8 mouse cellular contexts compared by ENCODE assay signal in the genomic region with DNA sequence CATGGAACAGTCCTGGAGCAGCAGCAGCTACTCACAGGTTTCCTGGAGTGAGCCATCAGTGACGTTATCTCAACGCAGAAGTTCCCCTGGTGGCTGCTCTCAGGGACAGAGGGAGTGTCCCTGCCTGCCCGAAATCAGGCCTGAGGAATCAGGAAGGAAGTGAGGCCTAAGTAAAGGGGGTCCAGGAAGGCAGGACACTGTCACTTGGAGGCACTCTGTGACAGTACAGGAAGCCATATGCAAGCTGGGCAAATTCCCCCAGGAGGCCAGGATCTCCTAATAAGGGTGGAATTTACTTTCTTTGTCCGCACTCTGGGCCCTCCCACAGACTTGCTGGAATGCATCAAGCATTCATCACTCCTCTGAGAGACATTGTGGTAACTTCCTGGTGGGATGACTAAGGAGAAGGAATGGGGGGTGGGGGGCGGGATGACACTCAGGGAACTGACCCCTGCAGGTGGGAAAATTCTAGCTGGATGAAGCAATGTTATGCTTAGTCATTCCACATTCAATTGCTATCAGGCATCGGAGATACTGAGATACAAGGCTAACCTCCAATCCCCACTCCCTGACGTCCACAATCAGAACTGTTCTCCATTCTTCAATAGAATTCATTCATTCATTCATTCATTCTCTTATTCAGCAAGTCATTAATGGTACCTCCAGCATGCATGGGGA.
A peak's percentile ranks its signal among the peaks of the same experiment; 100 is the strongest.
DNase-seq lines count a peak whose midpoint lies in the region; ATAC-seq and TF ChIP-seq lines count a peak whose summit lies in the region.

No protein-coding gene starts in this region.

- H3K4me3 ChIP-seq in forebrain, embryonic 12.5 days (replicated peaks), result no peak overlapping the region
- no peak overlapping the region for H3K4me3 ChIP-seq in forebrain, embryonic 11.5 days (ENCODE audit: low read depth, low read length)
- H3K4me3 ChIP-seq in embryonic facial prominence, embryonic 12.5 days, result no peak overlapping the region
- no peak overlapping the region for H3K4me3 ChIP-seq in hindbrain, embryonic 12.5 days
- H3K4me3 ChIP-seq in liver, adult 2 months (ENCODE audit: insufficient read depth, low read depth, low read length), result no peak overlapping the region
- H3K4me3 ChIP-seq in neural tube, embryonic 13.5 days, result no peak overlapping the region

- H3K79me2 ChIP-seq in liver, adult 2 months (ENCODE audit: control insufficient read depth, insufficient read depth, low read length), result no peaks in the 10 kb centered on the region

- no peaks in the 10 kb centered on the region for H3K9me3 ChIP-seq in forebrain, embryonic 12.5 days
- H3K9me3 ChIP-seq in forebrain, embryonic 11.5 days (ENCODE audit: control insufficient read depth, low read length), result no peaks in the 10 kb centered on the region
- no peaks in the 10 kb centered on the region for H3K9me3 ChIP-seq in embryonic facial prominence, embryonic 12.5 days
- no peaks in the 10 kb centered on the region for H3K9me3 ChIP-seq in hindbrain, embryonic 12.5 days (replicated peaks)
- H3K9me3 ChIP-seq in neural tube, embryonic 13.5 days, result no peaks in the 10 kb centered on the region

- H3K27me3 ChIP-seq in forebrain, embryonic 12.5 days, result no peaks in the 10 kb centered on the region
- no peaks in the 10 kb centered on the region for H3K27me3 ChIP-seq in forebrain, embryonic 11.5 days (ENCODE audit: control insufficient read depth, insufficient read depth, low read length)
- no peaks in the 10 kb centered on the region for H3K27me3 ChIP-seq in embryonic facial prominence, embryonic 12.5 days
- no peaks in the 10 kb centered on the region for H3K27me3 ChIP-seq in hindbrain, embryonic 12.5 days
- no peaks in the 10 kb centered on the region for H3K27me3 ChIP-seq in liver, adult 2 months (ENCODE audit: control insufficient read depth, insufficient read depth, low read length)
- no peaks in the 10 kb centered on the region for H3K27me3 ChIP-seq in neural tube, embryonic 13.5 days

- no peak overlapping the region for H3K4me2 ChIP-seq in forebrain, embryonic 12.5 days
- H3K4me2 ChIP-seq in forebrain, embryonic 11.5 days (ENCODE audit: low read depth, low read length, severe bottlenecking), result no peak overlapping the region
- no peak overlapping the region for H3K4me2 ChIP-seq in embryonic facial prominence, embryonic 12.5 days (replicated peaks)
- no peak overlapping the region for H3K4me2 ChIP-seq in hindbrain, embryonic 12.5 days (replicated peaks)
- no peak overlapping the region for H3K4me2 ChIP-seq in neural tube, embryonic 13.5 days

- no peak overlapping the region for H3K9ac ChIP-seq in forebrain, embryonic 12.5 days
- no peak overlapping the region for H3K9ac ChIP-seq in forebrain, embryonic 11.5 days (ENCODE audit: low read length)
- H3K9ac ChIP-seq in embryonic facial prominence, embryonic 12.5 days, result no peak overlapping the region; the same call in 1 of the 2 replicates
- H3K9ac ChIP-seq in hindbrain, embryonic 12.5 days, result no peak overlapping the region
- H3K9ac ChIP-seq in liver, adult 2 months (ENCODE audit: low read depth, low read length), result no peak overlapping the region
- H3K9ac ChIP-seq in neural tube, embryonic 13.5 days, result no peak overlapping the region

- H3K36me3 ChIP-seq in forebrain, embryonic 12.5 days (replicated peaks), result peaks cover 3% of the 10 kb centered on the region; the same call in 1 of the 2 replicates
- H3K36me3 ChIP-seq in forebrain, embryonic 11.5 days (ENCODE audit: control insufficient read depth, insufficient read depth, low read length), result no peaks in the 10 kb centered on the region
- H3K36me3 ChIP-seq in embryonic facial prominence, embryonic 12.5 days, result no peaks in the 10 kb centered on the region
- no peaks in the 10 kb centered on the region for H3K36me3 ChIP-seq in hindbrain, embryonic 12.5 days
- no peaks in the 10 kb centered on the region for H3K36me3 ChIP-seq in liver, adult 2 months (ENCODE audit: control insufficient read depth, insufficient read depth, low read length)
- H3K36me3 ChIP-seq in neural tube, embryonic 13.5 days, result no peaks in the 10 kb centered on the region

- 0 out of 2 replicates have a peak, but pooled peaks have one; percentile 5 for ATAC-seq in forebrain, embryonic 12.5 days (ENCODE audit: low FRiP score)
- ATAC-seq in forebrain, embryonic 11.5 days (replicated peaks; ENCODE audit: low FRiP score), result no peak
- ATAC-seq in embryonic facial prominence, embryonic 12.5 days (ENCODE audit: insufficient number of reproducible peaks, insufficient read depth, low FRiP score, low TSS enrichment), result peak; percentile 54
- ATAC-seq in hindbrain, embryonic 12.5 days (ENCODE audit: low FRiP score), result peak; percentile 15; the same call in 1 of the 2 replicates
- 0 out of 2 replicates have a peak, but pooled peaks have one; percentile 24 for ATAC-seq in neural tube, embryonic 13.5 days (ENCODE audit: low read depth)

- peak overlapping the region; percentile 50; the same call in 1 of the 2 replicates for H3K27ac ChIP-seq in forebrain, embryonic 12.5 days
- no peak overlapping the region for H3K27ac ChIP-seq in forebrain, embryonic 11.5 days (ENCODE audit: low read depth, low read length)
- H3K27ac ChIP-seq in embryonic facial prominence, embryonic 12.5 days, result peak overlapping the region; percentile 57
- H3K27ac ChIP-seq in hindbrain, embryonic 12.5 days, result no peak overlapping the region
- no peak overlapping the region for H3K27ac ChIP-seq in liver, adult 2 months (replicated peaks; ENCODE audit: insufficient read depth, low read depth, low read length)
- peak overlapping the region; percentile 52; the same call in 1 of the 2 replicates for H3K27ac ChIP-seq in neural tube, embryonic 13.5 days (replicated peaks)

- TF ChIP-seq CTCF in liver, adult 2 months (IDR thresholded peaks at IDR 0.05; ENCODE audit: low read depth, low read length), result 0 out of 2 replicates have a peak, but pooled peaks have one; percentile 12

- TF ChIP-seq POLR2A in liver, adult 2 months (IDR thresholded peaks at IDR 0.05; ENCODE audit: extremely low read depth, insufficient read depth, low read length), result no peak

- WGBS in forebrain, embryonic 12.5 days, result 28% methylated on average over 7 of the region's 7 CpGs
- WGBS in forebrain, embryonic 11.5 days, result 31% methylated on average over 7 of the region's 7 CpGs
- 36% methylated on average over 7 of the region's 7 CpGs for whole genome bisulfite sequencing in embryonic facial prominence, embryonic 12.5 days
- WGBS in hindbrain, embryonic 12.5 days, result 12% methylated on average over 7 of the region's 7 CpGs
- 79% methylated on average over 7 of the region's 7 CpGs for WGBS in liver, adult 2 months
- 17% methylated on average over 7 of the region's 7 CpGs for WGBS in neural tube, embryonic 13.5 days

- no peak for DNase-seq in forebrain, embryonic 11.5 days (ENCODE audit: low spot score)
- DNase-seq in liver, adult 2 months (ENCODE audit: extremely low read depth, low read depth, low spot score), result peak; percentile 30
- no peak for DNase-seq in layer of hippocampus, adult 18-20 months (ENCODE audit: low spot score in 2 of 2)
- DNase-seq in spleen, postnatal 4 days (ENCODE audit: low spot score in 2 of 2), result no peak

- H3K4me1 ChIP-seq in forebrain, embryonic 12.5 days, result peaks cover 34% of the 10 kb centered on the region
- peaks cover 17% of the 10 kb centered on the region for H3K4me1 ChIP-seq in forebrain, embryonic 11.5 days (replicated peaks; ENCODE audit: control insufficient read depth, insufficient read depth, low read length)
- H3K4me1 ChIP-seq in embryonic facial prominence, embryonic 12.5 days, result peaks cover 19% of the 10 kb centered on the region
- peaks cover 36% of the 10 kb centered on the region for H3K4me1 ChIP-seq in hindbrain, embryonic 12.5 days
- H3K4me1 ChIP-seq in liver, adult 2 months (ENCODE audit: control insufficient read depth, insufficient read depth, low read length), result peaks cover 2% of the 10 kb centered on the region; the same call in 1 of the 2 replicates
- peaks cover 43% of the 10 kb centered on the region for H3K4me1 ChIP-seq in neural tube, embryonic 13.5 days (replicated peaks)

Comparison
In these comparisons a context has a peak if more than half of its experiments do, and no peak if none do; other contexts are left out.
1. H3K27ac ChIP-seq: peak in forebrain, embryonic 12.5 days (single experiment), embryonic facial prominence, embryonic 12.5 days (single experiment) and neural tube, embryonic 13.5 days (single experiment); none in forebrain, embryonic 11.5 days (single experiment), hindbrain, embryonic 12.5 days (single experiment) and liver, adult 2 months (single experiment).